Mouse (Mus musculus) cerebellum, adult 11-12 months (tissue): ENCODE results near the gene Hap1.
"Not testable (repeated sequence)": the region's sequence is repeated elsewhere in the genome, so short reads cannot be mapped to it uniquely, and the experiment has no call there.

Experiments used
- DNase-seq: peaks from one replicate; pipeline ENCODE4 v3.0.0; 2022

Gene Hap1

DNA sequence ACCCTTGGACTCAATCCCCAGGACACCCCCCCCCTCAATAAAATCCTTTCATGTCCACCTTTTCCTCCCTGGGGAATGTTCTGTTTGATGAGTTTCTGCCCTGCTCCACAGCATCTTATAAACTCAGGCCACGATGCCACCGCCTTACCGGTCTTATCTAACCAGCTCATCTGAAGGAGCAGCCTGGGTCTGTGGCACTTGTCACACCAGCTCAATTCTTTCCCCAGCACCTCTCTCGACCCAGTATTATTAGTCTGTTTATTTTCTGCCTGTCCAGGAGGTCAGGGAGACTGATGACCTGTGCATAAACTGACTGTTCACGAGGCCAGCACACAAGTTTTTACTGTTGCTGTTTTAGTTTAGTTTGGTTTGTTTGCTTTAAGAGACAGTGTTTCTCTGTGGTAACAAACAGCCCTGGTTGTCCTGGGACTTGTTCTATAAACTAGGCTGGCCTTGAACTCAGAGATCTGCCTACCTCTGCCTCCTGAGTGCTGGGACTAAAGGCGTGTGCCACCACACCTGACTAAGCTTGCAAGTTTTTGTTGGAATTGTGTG, 38.0 kb downstream of the Hap1 start:
- DNase-seq, result peak; percentile 38

DNA sequence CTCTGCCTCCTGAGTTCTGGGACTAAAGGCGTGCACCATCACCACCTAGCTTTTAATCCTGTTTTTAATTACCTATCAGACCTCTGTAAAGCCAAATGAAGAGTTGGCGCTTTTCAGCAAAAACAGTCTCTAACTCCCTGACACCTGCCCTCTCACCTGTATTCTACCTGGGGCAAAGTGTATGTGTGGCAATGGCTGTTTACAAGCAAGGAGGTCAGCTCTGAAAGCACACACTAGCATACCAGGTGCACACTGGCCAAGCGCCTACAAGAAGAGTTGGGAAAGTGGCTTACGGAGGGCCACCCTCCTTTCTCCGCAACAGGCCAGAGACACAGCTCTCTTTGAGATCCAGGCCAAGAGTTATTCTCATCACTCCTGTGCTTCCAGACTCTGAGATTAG, 40.5 kb downstream of the Hap1 start:
- no peak for DNase-seq

DNA sequence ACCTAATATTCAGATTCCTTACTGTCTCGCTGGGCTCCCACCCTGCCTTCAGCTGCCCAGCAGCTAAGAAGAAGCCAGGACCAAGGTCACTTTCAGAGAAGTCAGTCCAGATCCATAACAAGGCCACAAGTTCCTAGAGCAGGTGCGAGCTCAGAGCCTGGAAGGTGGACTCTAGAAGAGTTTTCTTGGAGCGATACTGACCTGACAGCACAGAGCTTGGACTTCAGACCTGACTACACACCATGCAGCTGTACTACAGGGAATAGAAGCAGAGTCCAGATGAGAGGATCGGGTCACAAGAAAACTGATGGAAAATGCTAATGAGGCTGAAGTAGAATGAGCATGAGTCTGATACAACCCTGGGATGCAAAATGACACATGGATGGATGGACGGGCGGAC, 42.5 kb downstream of the Hap1 start:
- DNase-seq, result no peak

DNA sequence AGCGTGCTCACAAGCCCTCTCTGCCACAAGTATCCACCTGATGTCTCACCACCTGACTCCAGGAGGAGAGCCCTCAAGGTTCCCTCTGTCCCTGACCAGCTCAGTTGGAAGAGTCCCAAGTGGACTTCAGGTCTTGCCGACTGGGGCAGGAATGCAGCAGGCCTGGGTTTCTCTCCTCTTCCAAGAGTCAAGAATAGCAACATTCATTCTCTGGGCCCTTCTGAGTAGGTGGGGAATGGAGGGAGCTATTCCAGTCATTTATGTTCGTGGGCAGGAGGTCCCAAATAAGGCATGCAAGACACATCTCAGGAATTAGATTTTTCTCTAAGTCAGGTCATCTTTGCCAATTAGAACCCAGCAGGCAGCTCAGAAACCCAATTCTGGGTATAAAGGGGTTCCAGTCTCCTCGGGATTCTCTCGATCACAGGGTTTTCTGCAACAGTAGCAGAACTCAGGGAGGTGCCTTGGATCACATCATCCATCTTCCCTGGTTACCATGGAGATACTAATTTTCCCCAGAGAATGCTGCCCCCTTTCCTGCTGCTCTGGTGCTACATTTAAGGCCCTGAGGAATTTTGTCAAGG, 43.7 kb downstream of the Hap1 start:
- DNase-seq, result no peak

DNA sequence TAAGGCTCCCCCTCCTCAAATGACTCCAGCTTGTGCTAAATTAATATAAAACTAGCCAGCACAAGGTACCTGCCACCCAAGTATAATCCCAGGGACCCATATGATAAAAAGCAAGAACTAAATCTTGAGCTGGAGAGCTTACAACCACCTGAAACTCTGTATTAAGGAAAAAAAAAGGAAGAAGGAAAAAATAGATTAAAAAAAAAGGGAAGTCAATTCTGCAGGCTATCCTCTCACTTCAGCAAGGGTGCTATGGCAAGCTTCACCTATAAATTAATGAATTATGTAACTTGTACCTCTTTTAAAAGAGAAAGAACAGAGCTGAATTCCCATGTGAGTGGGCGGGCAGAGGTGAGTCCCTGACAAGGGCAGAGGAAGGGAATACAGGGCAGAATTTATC, 44.3 kb downstream of the Hap1 start:
- DNase-seq, result no peak

DNA sequence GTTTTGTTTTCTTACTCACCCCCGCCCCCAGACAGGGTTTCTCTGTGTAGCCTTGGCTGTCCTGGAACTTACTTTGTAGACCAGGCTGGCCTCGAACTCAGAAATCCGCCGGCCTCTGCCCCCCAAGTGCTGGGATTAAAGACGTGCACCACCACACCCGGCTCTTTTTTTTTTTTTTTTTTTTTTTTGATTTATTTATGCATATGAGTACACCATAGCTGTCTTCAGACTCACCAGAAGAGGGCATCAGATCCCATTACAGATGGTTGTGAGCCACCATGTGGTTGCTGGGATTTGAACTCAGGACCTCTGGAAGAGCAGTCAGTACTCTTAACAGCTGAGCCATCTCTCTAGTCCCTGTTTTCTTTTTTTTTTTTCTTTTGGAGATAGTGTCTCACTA, 47.3 kb downstream of the Hap1 start:
- DNase-seq, result not testable (repeated sequence)

DNA sequence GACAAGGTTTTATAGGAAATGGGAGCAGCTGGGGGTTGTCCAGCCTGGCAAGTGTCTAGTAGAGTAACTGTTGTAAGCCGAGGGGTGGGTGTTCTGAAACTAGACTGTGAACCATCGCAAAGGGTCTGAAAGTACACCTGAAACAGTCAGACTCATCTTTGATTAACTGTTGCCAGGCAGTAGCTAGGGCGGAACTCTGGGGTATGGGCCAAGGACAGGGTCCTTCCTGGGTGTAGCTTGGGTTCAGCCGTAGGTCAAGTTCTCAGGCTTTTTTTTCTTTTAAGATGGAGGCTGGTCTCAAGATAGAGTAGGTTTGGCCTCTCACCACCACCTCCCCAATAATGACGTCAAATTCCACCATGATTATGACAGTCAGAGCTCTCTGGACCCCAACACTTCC, 48.0 kb downstream of the Hap1 start:
- DNase-seq, result no peak

DNA sequence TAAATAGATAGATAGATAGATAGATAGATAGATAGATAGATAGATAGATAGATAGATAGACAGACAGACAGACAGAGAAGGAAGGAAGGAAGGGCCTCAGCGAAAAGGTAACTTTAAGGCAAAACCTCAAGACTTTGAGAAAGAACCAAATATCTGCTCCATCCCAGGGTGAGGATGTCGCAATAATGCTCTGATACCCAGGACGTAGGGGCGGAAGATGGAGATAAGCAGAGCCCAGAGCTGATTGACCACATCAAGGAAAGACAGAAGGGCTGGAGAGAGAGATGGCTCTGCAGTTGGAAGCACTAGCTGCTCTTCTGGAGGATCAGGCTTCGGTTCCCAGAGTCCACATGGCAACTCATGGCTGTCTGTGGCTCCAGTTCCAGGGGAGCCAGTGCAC, 54.6 kb downstream of the Hap1 start:
- DNase-seq, result no peak

DNA sequence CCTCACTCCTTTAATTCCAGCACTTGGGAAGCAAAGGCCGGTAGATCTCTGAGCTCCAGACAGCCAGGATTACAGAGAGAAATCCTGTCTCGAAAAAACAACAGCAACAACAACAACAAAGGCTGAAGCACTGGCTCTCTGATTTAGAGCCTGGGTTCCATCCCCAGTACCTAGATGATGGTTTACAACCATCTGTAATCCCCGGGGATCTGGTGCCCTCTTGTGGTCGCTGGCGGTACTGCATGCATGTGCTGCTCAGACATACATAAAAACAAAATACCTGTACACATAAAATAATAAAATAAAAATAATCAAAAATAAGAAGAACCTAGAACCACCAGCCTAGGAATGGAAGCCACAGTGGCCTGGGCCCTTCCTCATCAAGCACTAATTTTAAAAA, 55.6 kb downstream of the Hap1 start:
- no peak for DNase-seq

DNA sequence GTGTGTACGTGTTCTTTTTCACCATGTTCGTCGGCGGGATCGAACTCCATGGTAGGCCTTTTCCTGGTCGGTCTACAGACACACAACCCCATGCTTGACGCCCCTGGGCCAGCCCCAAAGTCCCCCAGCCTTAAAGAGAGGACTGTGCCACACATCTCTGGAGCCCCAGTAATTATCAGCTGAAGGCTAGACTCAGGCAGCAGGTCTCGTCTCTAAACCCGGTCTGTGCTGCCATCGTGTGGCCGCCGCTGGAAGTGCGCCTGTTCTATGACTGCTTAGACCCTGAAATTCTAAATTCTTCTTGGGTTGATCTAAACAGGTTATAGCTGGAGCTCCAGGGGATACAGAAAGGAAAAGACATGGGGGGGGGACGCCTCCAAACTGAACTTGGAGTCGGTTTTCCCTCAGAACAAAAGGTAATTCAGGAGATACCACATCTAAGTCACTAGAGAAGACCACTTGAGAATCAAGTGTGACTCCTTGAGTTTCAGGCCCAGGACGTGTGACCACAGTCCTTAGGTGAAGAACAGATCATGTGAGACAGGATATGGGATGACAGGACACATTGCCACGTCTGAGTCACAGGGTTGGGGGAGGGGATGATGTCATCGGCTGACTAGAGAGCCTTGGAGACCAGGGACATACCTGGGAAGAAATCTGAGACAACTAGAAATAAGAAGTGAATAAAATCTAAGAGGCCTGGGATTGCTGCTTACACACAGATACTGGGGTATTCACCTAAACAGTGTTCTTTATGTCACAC, 57.5 kb downstream of the Hap1 start:
- peak; percentile 63 for DNase-seq

DNA sequence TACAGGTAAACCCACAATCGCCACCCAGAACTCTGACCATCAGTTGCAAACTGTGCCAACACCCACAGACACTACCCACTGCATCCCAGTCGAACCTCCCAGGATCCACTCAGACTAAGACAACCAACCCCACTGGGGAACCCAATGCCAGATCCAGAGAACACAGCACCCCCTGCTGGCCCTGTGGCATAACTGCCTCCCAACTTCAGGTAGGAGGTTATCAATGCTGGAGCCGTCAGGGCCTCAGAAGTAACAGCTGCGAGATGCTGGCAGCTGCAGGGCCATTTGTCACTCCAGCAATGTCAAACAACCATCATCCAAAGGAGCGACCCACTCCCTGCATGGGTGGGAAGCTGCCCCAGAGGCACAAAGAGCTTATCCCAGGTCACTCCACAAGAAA, 58.1 kb downstream of the Hap1 start:
- DNase-seq, result no peak
